Mouse (Mus musculus): Measurements from ENCODE around the gene Spats2.

DNA sequence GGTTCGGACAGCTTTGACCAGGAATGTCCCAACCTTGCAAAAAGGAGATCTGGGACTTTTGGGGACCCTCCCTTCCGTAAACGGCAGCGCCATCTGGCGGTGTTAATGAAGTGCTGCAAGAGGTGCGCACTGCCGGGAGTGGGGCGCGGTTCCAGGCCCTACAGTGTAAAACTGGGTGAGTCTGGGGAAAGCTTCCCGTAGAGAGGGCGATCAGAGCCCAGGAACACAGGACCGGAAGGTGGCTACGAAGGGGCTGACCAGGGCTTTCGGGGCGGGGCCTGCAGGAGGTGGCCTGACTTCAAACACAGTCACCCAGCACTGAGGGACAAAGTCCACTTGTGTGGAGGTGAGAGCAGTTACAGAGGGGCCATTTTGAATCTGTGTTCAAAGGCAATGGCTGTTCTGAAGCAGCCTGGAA, 26.6 kb upstream of the Spats2 start:
- TF ChIP-seq POLR2A (IDR thresholded peaks at IDR 0.05; ENCODE audit: low read depth, low read length) (no peak), CTCF (IDR thresholded peaks at IDR 0.05; ENCODE audit: borderline replicate concordance, insufficient read depth, low read length) (peak; percentile 85)
